Mouse (Mus musculus) hindbrain, embryonic 14.5 days (tissue): Measurements from ENCODE around the gene Sec22b. TPM values are rescaled to one million over a fixed set of nuclear protein-coding genes. Genes with fewer than 3 reads are reported as not detected.

Experiments
- ATAC-seq: fragments of 200-750 bp; cut with Nextera tagmentation; 2 replicates; pipeline ENCODE4 v1.8.0; 2017; ENCODE audit warnings: moderate number of reproducible peaks, mild to moderate bottlenecking, moderate TSS enrichment, moderate library complexity; ENCODE audit not compliant: low FRiP score
- DNase-seq: peaks from one replicate; pipeline ENCODE4 v3.0.0-alpha.2; 2015; ENCODE audit warnings: low spot score
- H3K27ac ChIP-seq: fragments of 300-500 bp; sonication (generic); 2 replicates; pipeline ENCODE4 v1.5.1; 2014; ENCODE audit warnings: mild to moderate bottlenecking, moderate library complexity
- H3K27me3 ChIP-seq: fragments of 300-500 bp; sonication (generic); 2 replicates; pipeline ENCODE4 v1.6.1; 2014; ENCODE audit warnings: mild to moderate bottlenecking, low read length, mixed read lengths; ENCODE audit not compliant: control insufficient read depth, insufficient read depth
- H3K36me3 ChIP-seq: fragments of 300-500 bp; sonication (generic); replicated peaks from 2 replicates; pipeline ENCODE4 v1.6.1; 2014; ENCODE audit not compliant: control insufficient read depth, insufficient read depth
- H3K4me1 ChIP-seq: fragments of 300-500 bp; sonication (generic); replicated peaks from 2 replicates; pipeline ENCODE4 v1.6.1; 2014; ENCODE audit warnings: antibody characterized with exemption, low read length, mixed read lengths; ENCODE audit not compliant: control insufficient read depth, insufficient read depth
- H3K4me2 ChIP-seq: fragments of 300-500 bp; sonication (generic); replicated peaks from 2 replicates; pipeline ENCODE4 v1.6.1; 2014; ENCODE audit warnings: mild to moderate bottlenecking, moderate library complexity
- H3K4me3 ChIP-seq: fragments of 300-500 bp; sonication (generic); replicated peaks from 2 replicates; pipeline ENCODE4 v1.5.1; 2014; ENCODE audit warnings: mild to moderate bottlenecking, low read length
- H3K9ac ChIP-seq: fragments of 300-500 bp; sonication (generic); 2 replicates; pipeline ENCODE4 v1.6.1; 2014
- H3K9me3 ChIP-seq: fragments of 300-500 bp; sonication (generic); 2 replicates; pipeline ENCODE4 v1.6.1; 2016; ENCODE audit warnings: low read length; ENCODE audit not compliant: control insufficient read depth
- WGBS: fragments of 180-500 bp; shearing (Covaris S2); extraction: QIAGEN DNeasy Blood & Tissue Kit; methylation state at CpG from one replicate; pipeline ENCODE4 v1.1.7; 2014; 5-methylcytosine and 5-hydroxymethylcytosine counted together
- polyA plus RNA-seq: library from polyadenylated mRNA; unstranded; fragments of >200 nt; fragmentation: Nextera tagmentation; extraction: Ambion mirVana; gene quantifications from 2 replicates; pipeline ENCODE4 v1.2.1, GENCODE M21; 2014

Gene Sec22b
- polyA plus RNA-seq, 1 experiment from 2014 or later, result 111 TPM

DNA sequence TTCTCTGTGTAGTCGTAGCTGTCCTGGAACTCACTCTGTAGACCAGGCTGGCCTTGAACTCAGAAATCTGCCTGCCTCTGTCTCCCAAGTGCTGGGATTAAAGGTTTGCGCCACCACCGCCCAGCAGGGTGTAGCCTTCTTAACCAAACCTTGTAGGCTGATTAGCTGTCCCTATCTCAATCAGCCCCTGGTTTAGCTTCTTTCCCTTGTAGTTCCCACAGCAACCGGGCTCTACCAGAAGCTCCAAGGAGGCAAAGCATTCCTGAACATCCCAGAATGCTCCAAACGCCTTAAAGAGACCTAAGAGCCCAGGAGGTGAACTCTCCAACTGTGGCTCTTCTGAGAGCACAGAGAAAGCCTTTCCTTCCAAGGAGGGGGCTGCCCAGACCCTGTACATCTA is 32.3 kb upstream of the Sec22b start:
- no peak overlapping the region for H3K4me3 ChIP-seq
- H3K4me1 ChIP-seq, result peaks cover 2% of the 10 kb centered on the region; the same call in 1 of the 2 replicates
- no peak overlapping the region for H3K27ac ChIP-seq
- WGBS, result 53% methylated on average over 5 of the region's 5 CpGs
- no peak for ATAC-seq
- no peak for DNase-seq
- no peak overlapping the region for H3K9ac ChIP-seq
- peaks cover 15% of the 10 kb centered on the region for H3K27me3 ChIP-seq
- peak overlapping the region; percentile 95; the same call in 1 of the 2 replicates for H3K4me2 ChIP-seq
- no peaks in the 10 kb centered on the region for H3K9me3 ChIP-seq
- no peaks in the 10 kb centered on the region for H3K36me3 ChIP-seq

GRCm38 (mm10) chr3:97869730-97870129 is 31.3 kb upstream of the Sec22b start:
- H3K9me3 ChIP-seq, result no peaks in the 10 kb centered on the region
- ATAC-seq, result no peak
- H3K4me1 ChIP-seq, result peaks cover 2% of the 10 kb centered on the region; the same call in 1 of the 2 replicates
- H3K27ac ChIP-seq, result no peak overlapping the region
- peaks cover 15% of the 10 kb centered on the region for H3K27me3 ChIP-seq
- 82% methylated on average over 4 of the region's 4 CpGs for WGBS
- no peaks in the 10 kb centered on the region for H3K36me3 ChIP-seq
- no peak overlapping the region for H3K4me3 ChIP-seq
- no peak overlapping the region for H3K4me2 ChIP-seq
- H3K9ac ChIP-seq, result no peak overlapping the region
- no peak for DNase-seq

DNA sequence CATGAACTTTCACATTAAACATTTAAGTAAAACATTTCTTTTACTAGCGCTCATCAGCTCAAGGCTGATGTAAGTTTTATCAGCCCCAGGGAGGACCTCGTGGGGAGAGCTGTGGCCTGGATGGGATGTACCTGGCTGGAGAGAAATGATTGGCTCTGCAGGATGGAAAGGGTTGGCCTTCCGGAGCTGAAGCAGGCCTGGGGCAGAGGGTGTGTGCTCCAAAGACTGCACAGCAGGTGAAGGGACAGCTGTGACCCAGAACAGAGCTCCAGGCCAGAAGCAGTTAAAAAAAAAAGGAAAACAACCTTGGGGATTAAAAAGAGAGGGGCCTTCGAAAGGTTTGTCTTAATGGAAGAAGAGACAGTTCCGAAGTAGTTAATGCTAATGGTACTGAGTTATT is 26.2 kb upstream of the Sec22b start:
- ATAC-seq, result no peak
- H3K4me2 ChIP-seq, result no peak overlapping the region
- WGBS, result 28% methylated on average over 5 of the region's 5 CpGs

DNA sequence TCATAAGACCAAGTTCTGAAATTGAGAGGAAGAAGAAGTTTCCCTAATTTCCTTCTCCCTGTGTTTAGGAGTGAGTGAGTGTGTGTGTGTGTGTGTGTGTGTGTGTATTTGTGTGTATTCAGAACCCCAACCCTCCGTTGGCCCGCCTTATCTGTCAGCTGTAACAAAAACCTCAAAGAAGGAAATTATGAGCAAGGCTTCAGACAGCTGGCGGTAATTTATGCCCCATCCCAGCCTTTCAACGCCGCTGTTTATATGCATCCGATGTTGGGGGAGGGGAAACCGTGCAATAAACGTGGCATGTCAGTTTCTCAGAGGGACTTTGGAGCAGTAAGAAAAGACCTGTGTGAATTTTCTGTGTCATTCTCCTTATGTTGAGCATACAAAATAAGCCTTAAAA is 24.7 kb upstream of the Sec22b start:
- Histone ChIP-seq H3K4me2 (no peak overlapping the region), H3K27ac (no peak overlapping the region), H3K9ac (no peak overlapping the region), H3K4me3 (no peak overlapping the region), H3K9me3 (no peaks in the 10 kb centered on the region), H3K27me3 (no peaks in the 10 kb centered on the region), H3K36me3 (no peaks in the 10 kb centered on the region), H3K4me1 (peaks cover 4% of the 10 kb centered on the region; the same call in 1 of the 2 replicates)
- ATAC-seq, result no peak
- no peak for DNase-seq
- 13% methylated on average over 8 of the region's 8 CpGs for WGBS

More for the DNA sequence above, 26.2 kb upstream of the Sec22b start:
- no peaks in the 10 kb centered on the region for H3K9me3 ChIP-seq
- H3K4me1 ChIP-seq, result peaks cover 4% of the 10 kb centered on the region; the same call in 1 of the 2 replicates
- H3K27me3 ChIP-seq, result no peaks in the 10 kb centered on the region
- H3K27ac ChIP-seq, result no peak overlapping the region
- no peak overlapping the region for H3K4me3 ChIP-seq
- no peak for DNase-seq
- H3K36me3 ChIP-seq, result no peaks in the 10 kb centered on the region
- no peak overlapping the region for H3K9ac ChIP-seq

- H3K4me2 ChIP-seq, result no peak overlapping the region
- H3K27ac ChIP-seq, result no peak overlapping the region
- H3K9me3 ChIP-seq, result no peaks in the 10 kb centered on the region
- no peaks in the 10 kb centered on the region for H3K27me3 ChIP-seq
- no peak overlapping the region for H3K4me3 ChIP-seq
- peaks cover 4% of the 10 kb centered on the region; the same call in 1 of the 2 replicates for H3K4me1 ChIP-seq
- no peaks in the 10 kb centered on the region for H3K36me3 ChIP-seq
- ATAC-seq (no peak), DNase-seq (peak; percentile 81)
- H3K9ac ChIP-seq, result no peak overlapping the region
- WGBS, result 18% methylated on average over 5 of the region's 5 CpGs
Measured at GRCm38 (mm10) chr3:97879222-97879621, 21.8 kb upstream of the Sec22b start.

DNA sequence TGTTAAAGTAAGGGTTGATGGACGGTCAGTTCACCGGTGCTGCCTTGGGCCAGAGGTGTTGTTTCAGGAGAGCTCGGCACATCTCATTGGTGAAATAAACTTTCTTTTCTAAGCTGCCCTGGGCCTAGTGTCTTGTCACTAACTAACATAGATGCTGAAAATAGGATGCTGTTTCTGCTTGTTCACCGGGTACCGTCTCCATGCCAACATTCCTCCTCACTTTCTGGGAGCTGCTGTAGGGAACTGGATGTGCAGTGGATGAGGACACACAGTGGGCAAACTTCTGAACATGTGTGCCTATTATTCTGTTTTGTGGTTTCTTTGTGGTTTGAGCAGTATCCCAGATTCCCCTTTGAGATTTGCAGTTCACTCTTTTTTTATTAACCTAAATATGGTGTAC is 19.4 kb upstream of the Sec22b start:
- ATAC-seq, result no peak
- Histone ChIP-seq H3K36me3 (no peaks in the 10 kb centered on the region), H3K9ac (no peak overlapping the region), H3K4me2 (no peak overlapping the region), H3K27me3 (no peaks in the 10 kb centered on the region), H3K4me3 (no peak overlapping the region), H3K9me3 (no peaks in the 10 kb centered on the region), H3K4me1 (0 out of 2 replicates have a peak, but pooled peaks cover under 1% of the 10 kb centered on the region), H3K27ac (no peak overlapping the region)
- no peak for DNase-seq
- WGBS, result 97% methylated on average over 5 of the region's 5 CpGs

DNA sequence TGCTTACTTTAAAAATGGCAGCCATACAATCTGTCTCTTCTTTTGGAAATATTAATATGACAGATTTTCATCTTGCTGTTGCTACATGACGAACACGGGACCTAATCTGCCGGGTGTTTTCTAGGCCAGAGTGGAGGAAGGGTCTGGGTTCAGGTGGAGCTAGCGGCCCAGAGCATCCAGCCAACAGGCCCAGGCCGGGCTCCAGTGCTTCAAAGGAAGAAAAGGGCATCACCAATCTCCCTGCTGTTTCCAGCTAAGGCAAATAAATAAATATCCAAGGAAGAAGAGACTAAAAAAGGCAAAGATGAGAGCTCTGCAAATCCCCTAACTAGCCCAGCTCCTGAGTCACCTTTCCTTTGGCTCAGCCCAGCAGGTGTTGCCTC is 13.2 kb upstream of the Sec22b start:
- Histone ChIP-seq H3K4me2 (peak overlapping the region; percentile 81), H3K27ac (peak overlapping the region; percentile 93), H3K9ac (peak overlapping the region; percentile 93), H3K36me3 (no peaks in the 10 kb centered on the region), H3K4me1 (no peaks in the 10 kb centered on the region), H3K9me3 (no peaks in the 10 kb centered on the region), H3K27me3 (peaks cover 8% of the 10 kb centered on the region; the same call in 1 of the 2 replicates), H3K4me3 (peak overlapping the region; percentile 76)
- peak; percentile 34; the same call in 1 of the 2 replicates for ATAC-seq
- 52% methylated on average over 5 of the region's 5 CpGs for WGBS
- no peak for DNase-seq

GRCm38 (mm10) chr3:97888168-97888901 is 12.7 kb upstream of the Sec22b start, which contains the start of gene Pde4dip:
Gene Pde4dip (minus strand): TSS chr3:97888707.
- ATAC-seq, result peak; percentile 81
- WGBS, result 1% methylated on average over 44 of the region's 44 CpGs
- peak within 1 kb of the TSS; percentile 93 for H3K27ac ChIP-seq

GRCm38 (mm10) chr3:97890205-97890604 is 10.8 kb upstream of the Sec22b start:
- peaks cover 8% of the 10 kb centered on the region; the same call in 1 of the 2 replicates for H3K27me3 ChIP-seq
- no peaks in the 10 kb centered on the region for H3K36me3 ChIP-seq
- no peaks in the 10 kb centered on the region for H3K9me3 ChIP-seq
- no peak overlapping the region for H3K4me2 ChIP-seq
- no peak for ATAC-seq
- DNase-seq, result no peak
- 53% methylated on average over 6 of the region's 6 CpGs for WGBS
- H3K4me1 ChIP-seq, result no peaks in the 10 kb centered on the region
- H3K4me3 ChIP-seq, result no peak overlapping the region
- no peak overlapping the region for H3K27ac ChIP-seq
- H3K9ac ChIP-seq, result no peak overlapping the region

More at GRCm38 (mm10) chr3:97888168-97888901, 12.7 kb upstream of the Sec22b start, which contains the start of gene Pde4dip:
- DNase-seq, result peak; percentile 72
- Histone ChIP-seq H3K9ac (peak within 1 kb of the TSS; percentile 93), H3K4me3 (peak within 1 kb of the TSS; percentile 76), H3K4me2 (peak within 1 kb of the TSS; percentile 81), H3K27me3 (peaks cover 8% of the 10 kb centered on the region; the same call in 1 of the 2 replicates), H3K36me3 (no peaks in the 10 kb centered on the region), H3K9me3 (no peaks in the 10 kb centered on the region), H3K4me1 (no peaks in the 10 kb centered on the region)
